In genomic region chr17:83271509-83271908, GRCm38 (mm10) we compare ENCODE assay signal across 8 mouse cellular contexts. TPM values are rescaled to one million over a fixed set of nuclear protein-coding genes. Genes with fewer than 3 reads are reported as not detected.
DNase-seq lines count a peak whose midpoint lies in the region; ATAC-seq and TF ChIP-seq lines count a peak whose summit lies in the region.
"Had no signal": no experiment of that assay in that cellular context is flagged by ENCODE, and none has a peak within 500 bp of the region (broad histone marks: within the 10 kb centered on the region; RNA-seq: fewer than 3 reads in every experiment).

No protein-coding gene starts in this region.

- H3K9me3 ChIP-seq in G1E (replicated peaks) = no peaks in the 10 kb centered on the region
- H3K9me3 ChIP-seq: limb, embryonic 12.5 days had no signal

- no peak overlapping the region for H3K4me3 ChIP-seq in G1E (ENCODE audit: low read depth, low read length)
- no peak overlapping the region for H3K4me3 ChIP-seq in cerebellum, adult 2 months (replicated peaks; ENCODE audit: insufficient read depth, low read depth, low read length)
- H3K4me3 ChIP-seq: limb, embryonic 12.5 days had no signal

- no peaks in the 10 kb centered on the region for H3K4me1 ChIP-seq in G1E (ENCODE audit: insufficient read depth, low read depth, low read length)
- H3K4me1 ChIP-seq in cerebellum, adult 2 months (ENCODE audit: control insufficient read depth, insufficient read depth, low read length) = peaks cover 3% of the 10 kb centered on the region; the same call in 1 of the 2 replicates

- no peak for TF ChIP-seq POLR2A in cerebellum, adult 2 months (IDR thresholded peaks at IDR 0.05; ENCODE audit: borderline replicate concordance, insufficient read depth, low read length)

- peak; percentile 54; the same call in 1 of the 2 replicates for ATAC-seq in G1E (ENCODE audit: extremely low read depth, insufficient number of reproducible peaks, low FRiP score, poor library complexity, severe bottlenecking)

- H3K27me3 ChIP-seq in G1E (ENCODE audit: insufficient read depth, low read length) = peaks cover 4% of the 10 kb centered on the region; the same call in 1 of the 2 replicates
- H3K27me3 ChIP-seq in cerebellum, adult 2 months (ENCODE audit: control insufficient read depth, insufficient read depth, low read length) = no peaks in the 10 kb centered on the region
- H3K27me3 ChIP-seq in splenic B cell, adult 2 months (ENCODE audit: control insufficient read depth, insufficient read depth, low read length, poor library complexity, severe bottlenecking) = no peaks in the 10 kb centered on the region

- no peaks in the 10 kb centered on the region for H3K36me3 ChIP-seq in G1E (replicated peaks)
- no peaks in the 10 kb centered on the region for H3K36me3 ChIP-seq in splenic B cell, adult 2 months (ENCODE audit: control insufficient read depth, insufficient read depth, low read length, poor library complexity, severe bottlenecking)
- H3K36me3 ChIP-seq: limb, embryonic 12.5 days had no signal

- TF ChIP-seq CTCF in G1E (IDR thresholded peaks at IDR 0.05; ENCODE audit: low read depth, low read length) = 0 out of 2 replicates have a peak, but pooled peaks have one; percentile 16
- peak; percentile 61 for TF ChIP-seq CTCF in cerebellum, adult 2 months (IDR thresholded peaks at IDR 0.05; ENCODE audit: borderline replicate concordance, insufficient read depth, low read depth, low read length)

- peak; percentile 92 for DNase-seq in CD4-positive, CD25-positive, alpha-beta regulatory T cell, adult 2 months (ENCODE audit: low read depth, low spot score)
- DNase-seq in G1E (ENCODE audit: low spot score) = peak; percentile 14
- DNase-seq in cerebellum, adult 2 months = peak; percentile 54 to 66
- DNase-seq in gastrocnemius, postnatal 4 days (ENCODE audit: low spot score in 2 of 2) = peak; percentile 66 to 86
- DNase-seq in layer of hippocampus, postnatal 36 days = peak; percentile 74
- DNase-seq in monocyte, adult 2 months (ENCODE audit: low read depth in 1 of 2, low spot score in 2 of 2) = peak; percentile 31 to 62
- peak; percentile 91 for DNase-seq in splenic B cell, adult 2 months (ENCODE audit: low read depth, low spot score)

- WGBS in cerebellum, adult 2 months = 3% methylated on average over 3 of the region's 3 CpGs

- no peak overlapping the region for H3K27ac ChIP-seq in cerebellum, adult 2 months (ENCODE audit: insufficient read depth, low read length)
- H3K27ac ChIP-seq: limb, embryonic 12.5 days had no signal

RNA-seq across cellular contexts. Expression of gene Pkdcc, which starts 56.4 kb away (rescaled TPM):
- total RNA-seq in G1E (2014; fragmentation: Nextera tagmentation) = not detected in 2 replicates
- not detected in 2 replicates for total RNA-seq in G1E (2017)
- not detected in 2 replicates for polyA plus RNA-seq in G1E (2012)
- 9.0 and 11.6 TPM in 2 replicates for polyA plus RNA-seq in cerebellum, adult 2 months (2012; rRNA removed)
- total RNA-seq in gastrocnemius, postnatal 4 days (2021) = 10 to 100 TPM; 42.7 to 46.8 TPM
- 10 to 100 TPM; 16.4 to 18.9 TPM for total RNA-seq in layer of hippocampus, postnatal 36 days (2021)

Comparison
In these comparisons a context has a peak if more than half of its experiments do, and no peak if none do; other contexts are left out.
1. DNase-seq: peak in every context shown above with its lines; median percentile 92 in CD4-positive, CD25-positive, alpha-beta regulatory T cell, adult 2 months; 91 in splenic B cell, adult 2 months; 76 in gastrocnemius, postnatal 4 days; 74 in layer of hippocampus, postnatal 36 days; 60 in cerebellum, adult 2 months; 46 in monocyte, adult 2 months; 14 in G1E.
2. RNA of gene Pkdcc, which starts 56.4 kb away (total RNA-seq): 42.7 to 46.8 TPM in gastrocnemius, postnatal 4 days and 16.4 to 18.9 TPM in layer of hippocampus, postnatal 36 days; not detected in G1E; every median in the first group is over 10 times any median in the second.